Mouse (Mus musculus): ENCODE measurements around the gene Cd99l2. TPM values are rescaled to one million over a fixed set of nuclear protein-coding genes. Genes with fewer than 3 reads are reported as not detected.

Gene Cd99l2
- total RNA-seq, 2 experiments from 2014 or later = 68.4 to 72.6 TPM

- no peak for DNase-seq (ENCODE audit: low spot score in 2 of 2)
These were observed 114.2 kb downstream of the Cd99l2 start for GRCm38 (mm10) chrX:71378435-71378834.

DNA sequence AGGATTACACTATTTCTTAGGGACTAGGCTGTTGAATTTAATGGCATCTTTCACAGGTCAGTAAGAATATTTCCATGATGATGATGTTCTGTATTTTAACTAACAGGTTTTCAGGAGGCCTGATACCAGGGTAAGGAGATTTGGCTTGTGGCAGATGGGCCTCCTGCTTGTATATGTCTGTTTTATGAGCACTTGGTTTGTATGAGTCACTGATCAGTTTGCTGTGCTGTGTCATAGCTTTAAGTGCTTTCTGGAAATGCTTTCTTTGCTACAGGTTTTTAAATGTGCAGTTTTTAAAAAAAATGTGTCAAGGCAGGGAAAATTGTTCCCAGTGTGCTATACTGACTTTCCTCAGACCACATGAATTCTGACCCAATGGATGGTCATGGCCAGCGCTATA, 115.9 kb downstream of the Cd99l2 start:
- no peak for DNase-seq (ENCODE audit: low spot score in 2 of 2)

Small RNA genes lying within 50 kb of the gene (microRNA-seq; reads per million reads assigned to microRNA genes)
- gene Gm23945 = 0 reads per million in 2 experiments

Other genes with a start within 250 kb of the Cd99l2 start
- gene Mtmr1, start 128.1 kb downstream of the Cd99l2 start, total RNA-seq (2021) = 10 to 100 TPM; 42.7 to 47.5 TPM
- 10 to 100 TPM; 25.7 to 30.8 TPM for gene Hmgb3, start 63.1 kb upstream of the Cd99l2 start, total RNA-seq (2021)
- under 1 TPM; 0.46 to 0.49 TPM for gene Gpr50, start 170.8 kb upstream of the Cd99l2 start, total RNA-seq (2021)